Mouse (Mus musculus): ENCODE results near the gene Gtf2h5. TPM values are rescaled to one million over a fixed set of nuclear protein-coding genes. Genes with fewer than 3 reads are reported as not detected.

The Gtf2h5 gene
- total RNA-seq, 2 experiments from 2014 or later, result 87.1 to 94.5 TPM

GRCm38 (mm10) chr17:6113653-6114052 is 34.1 kb downstream of the Gtf2h5 start:
- DNase-seq, result no peak

- DNase-seq, result no peak
These were observed 35.5 kb downstream of the Gtf2h5 start for GRCm38 (mm10) chr17:6115085-6115484.

DNA sequence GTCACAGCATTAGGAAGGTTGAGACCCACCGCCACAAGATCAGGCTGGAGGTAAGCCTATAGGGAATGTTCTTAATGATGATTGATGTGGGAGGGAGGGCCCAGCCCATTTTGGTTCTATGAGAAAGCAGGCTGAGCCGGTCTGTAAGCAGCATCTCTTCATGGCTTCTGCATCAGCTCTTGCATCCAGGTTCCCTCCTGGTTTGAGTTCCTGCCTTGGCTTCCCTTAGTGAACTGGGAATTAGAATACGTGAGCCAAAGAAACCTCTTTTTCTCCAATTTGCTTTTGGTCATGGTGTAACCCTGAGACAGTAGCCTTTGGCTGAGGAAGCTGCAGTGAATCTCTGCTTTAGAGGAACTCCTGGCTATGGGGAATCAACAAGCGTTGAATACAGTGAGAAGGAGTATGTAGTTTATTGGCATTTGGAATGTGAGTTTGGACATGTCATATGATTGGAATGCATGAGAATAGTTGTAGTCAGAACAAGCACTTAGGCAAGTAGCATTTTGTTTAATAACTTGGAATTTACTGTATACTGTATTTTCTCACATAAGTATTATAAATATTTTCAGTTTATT is 37.7 kb downstream of the Gtf2h5 start:
- no peak for DNase-seq

DNA sequence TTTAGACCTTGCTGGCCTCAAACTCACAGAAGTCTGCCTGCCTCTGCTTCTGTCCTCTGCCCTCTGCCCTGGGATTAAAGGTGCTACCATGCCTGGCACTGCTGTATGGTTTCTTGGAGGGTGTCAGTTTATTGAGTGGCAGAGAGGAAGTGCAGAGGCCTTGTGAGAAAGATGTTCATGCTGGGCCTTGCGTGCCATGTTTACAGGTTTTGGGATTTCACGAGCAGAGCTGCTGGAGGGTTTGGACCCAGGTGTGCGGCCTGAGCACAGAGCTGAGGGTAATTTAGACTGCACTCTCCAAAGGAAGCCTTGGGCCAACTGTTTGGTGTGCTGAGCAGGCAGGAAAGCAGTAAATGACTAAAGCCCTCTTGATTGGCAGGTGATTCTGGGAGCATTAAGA is 38.3 kb downstream of the Gtf2h5 start:
- no peak for DNase-seq

DNA sequence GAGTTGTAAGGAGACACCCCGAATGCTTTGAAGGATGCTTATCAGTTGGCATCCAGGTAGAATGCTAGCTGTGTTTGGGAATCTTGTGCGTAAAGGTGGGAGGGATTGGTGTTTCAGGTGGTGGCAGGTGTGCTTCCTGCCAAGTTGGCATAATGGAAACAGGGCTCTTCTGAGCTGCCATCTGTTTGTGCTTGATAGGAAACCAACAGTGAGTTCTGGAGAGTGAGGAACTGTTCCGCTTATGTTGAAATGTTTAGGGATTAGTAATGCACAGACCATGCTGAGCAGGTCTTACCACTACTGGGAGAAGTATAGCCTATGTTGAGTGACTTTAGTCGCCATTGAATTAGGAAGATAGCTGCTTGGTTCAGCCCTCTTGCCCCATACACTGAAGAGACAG is 39.3 kb downstream of the Gtf2h5 start:
- DNase-seq, result no peak

- DNase-seq, result no peak
These were observed 44.2 kb downstream of the Gtf2h5 start for GRCm38 (mm10) chr17:6123776-6124175.

GRCm38 (mm10) chr17:6125441-6125840 is 45.9 kb downstream of the Gtf2h5 start:
- no peak for DNase-seq

- DNase-seq, result no peak
These were observed 48.5 kb downstream of the Gtf2h5 start for GRCm38 (mm10) chr17:6128039-6128438.

DNA sequence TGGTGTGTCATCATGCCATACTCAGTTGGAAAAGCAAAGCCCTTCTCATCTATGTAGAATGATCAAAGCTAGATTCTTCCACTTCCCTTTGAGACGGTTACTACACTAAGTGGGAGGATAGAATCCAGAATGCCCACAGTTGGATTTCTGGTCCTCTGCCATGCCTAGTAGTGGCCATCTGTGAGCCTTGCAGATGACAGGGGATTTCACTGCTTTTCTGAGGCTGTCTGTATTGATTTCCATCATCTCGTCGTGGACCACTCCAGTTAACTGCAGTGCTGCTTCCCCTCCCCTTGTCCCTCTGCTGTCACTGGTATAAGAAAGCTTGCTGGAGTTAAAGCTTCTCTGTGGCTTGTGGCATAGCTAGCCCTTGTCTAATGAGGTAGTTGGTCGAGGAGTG is 49.8 kb downstream of the Gtf2h5 start:
- DNase-seq, result no peak

- no peak for DNase-seq
These were observed 51.5 kb downstream of the Gtf2h5 start for GRCm38 (mm10) chr17:6131083-6131482.

Small RNA genes within 50 kb of the gene (microRNA-seq; reads per million reads assigned to microRNA genes)
- 0 reads per million in 2 experiments for gene Gm22774

Other genes with a start within 250 kb of the Gtf2h5 start
- gene Snx9, start 238.5 kb upstream of the Gtf2h5 start, total RNA-seq (2021), result 10 to 100 TPM; 38.0 to 39.0 TPM
- 10 to 100 TPM; 26.5 to 28.6 TPM for gene Synj2, start 138.5 kb upstream of the Gtf2h5 start, total RNA-seq (2021)
- gene Serac1, start within 50 bp of the Gtf2h5 start, total RNA-seq (2021), result 1 to 10 TPM; 7.0 to 8.8 TPM
- gene Tulp4, start 26.7 kb downstream of the Gtf2h5 start, total RNA-seq (2021), result 100 to 1,000 TPM; 127 to 136 TPM
- 10 to 100 TPM; 12.6 to 13.0 TPM for gene Tmem181a, start 177.1 kb downstream of the Gtf2h5 start, total RNA-seq (2021)
- gene Dynlt1a, start 237.7 kb downstream of the Gtf2h5 start, total RNA-seq (2021), result 1 to 10 TPM; 4.2 to 5.1 TPM

All from heart, postnatal 4 days (tissue).